Comparison of ENCODE assay signal across 17 mouse cellular contexts in genomic region chr6:18305130-18305529, GRCm38 (mm10).
"Had no signal": no experiment of that assay in that cellular context is flagged by ENCODE, and none has a peak within 500 bp of the region (broad histone marks: within the 10 kb centered on the region; RNA-seq: fewer than 3 reads in every experiment).

No protein-coding gene starts in this region.

- H3K27ac ChIP-seq: neural tube, embryonic 12.5 days; neural tube, embryonic 13.5 days; neural tube, embryonic 15.5 days; stomach, embryonic 15.5 days; stomach, postnatal 0 days had no signal

- H3K36me3 ChIP-seq: neural tube, embryonic 12.5 days; neural tube, embryonic 13.5 days; neural tube, embryonic 15.5 days; stomach, embryonic 15.5 days had no signal

- H3K4me2 ChIP-seq: neural tube, embryonic 12.5 days; neural tube, embryonic 13.5 days; neural tube, embryonic 15.5 days; stomach, embryonic 15.5 days had no signal

- H3K9me3 ChIP-seq: neural tube, embryonic 12.5 days; neural tube, embryonic 13.5 days; neural tube, embryonic 15.5 days; stomach, embryonic 15.5 days had no signal

- H3K9ac ChIP-seq: neural tube, embryonic 12.5 days; neural tube, embryonic 13.5 days; neural tube, embryonic 15.5 days; stomach, embryonic 15.5 days had no signal

- H3K4me1 ChIP-seq: neural tube, embryonic 12.5 days; neural tube, embryonic 13.5 days; neural tube, embryonic 15.5 days; stomach, embryonic 15.5 days had no signal

- H3K4me3 ChIP-seq: neural tube, embryonic 12.5 days; neural tube, embryonic 13.5 days; neural tube, embryonic 15.5 days; stomach, embryonic 15.5 days had no signal

- DNase-seq: retina, postnatal 1 day; right cerebral cortex, adult 18-20 months; right cerebral cortex, postnatal 14 days; right cerebral cortex, postnatal 25 days; right cerebral cortex, postnatal 4 days; spleen, adult 18-20 months; thymus, adult 18-20 months; thymus, adult 2 months; thymus, postnatal 14 days; thymus, postnatal 25 days; thymus, postnatal 36 days; thymus, postnatal 4 days had no signal

- H3K27me3 ChIP-seq: neural tube, embryonic 12.5 days; neural tube, embryonic 13.5 days; neural tube, embryonic 15.5 days; stomach, embryonic 15.5 days had no signal
